Mouse (Mus musculus): ENCODE data around the gene Pmepa1. TPM values are rescaled to one million over a fixed set of nuclear protein-coding genes. Genes with fewer than 3 reads are reported as not detected.

Pmepa1 gene
- total RNA-seq, 2 experiments from 2014 or later: 39.1 to 86.4 TPM

DNA sequence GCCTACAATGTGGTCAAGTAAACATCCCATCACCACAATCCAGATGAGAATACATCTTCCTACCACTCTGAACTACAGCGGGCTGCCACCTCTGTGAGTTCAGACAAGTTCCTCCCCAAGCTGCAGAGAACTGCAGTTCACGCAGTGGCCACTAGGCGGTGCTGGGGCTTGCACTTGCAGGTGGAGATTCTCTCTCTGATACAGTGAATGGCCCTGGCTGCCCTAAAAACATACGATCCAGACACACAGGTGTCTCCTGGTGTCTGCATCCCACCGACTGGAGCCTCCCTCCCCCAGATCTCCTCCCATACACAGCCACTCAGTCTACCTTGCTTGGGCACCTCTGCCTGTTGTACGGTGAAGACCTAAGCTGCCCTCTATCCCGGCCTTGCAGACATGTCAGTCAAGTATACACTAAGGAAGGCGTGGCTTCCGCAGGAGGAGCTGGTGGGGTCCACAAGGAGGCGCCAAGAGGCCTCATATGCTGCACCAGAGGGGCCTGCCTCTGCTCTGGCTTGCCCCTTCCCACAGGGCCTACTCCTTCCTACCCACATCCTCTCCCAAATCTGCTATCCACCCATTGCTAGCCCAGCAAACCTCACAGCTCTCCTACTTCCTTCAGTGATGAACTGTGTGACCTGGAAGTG lies 46.6 kb downstream of the Pmepa1 start:
- peak; percentile 92 to 93 for DNase-seq (ENCODE audit: low spot score in 2 of 2)

DNA sequence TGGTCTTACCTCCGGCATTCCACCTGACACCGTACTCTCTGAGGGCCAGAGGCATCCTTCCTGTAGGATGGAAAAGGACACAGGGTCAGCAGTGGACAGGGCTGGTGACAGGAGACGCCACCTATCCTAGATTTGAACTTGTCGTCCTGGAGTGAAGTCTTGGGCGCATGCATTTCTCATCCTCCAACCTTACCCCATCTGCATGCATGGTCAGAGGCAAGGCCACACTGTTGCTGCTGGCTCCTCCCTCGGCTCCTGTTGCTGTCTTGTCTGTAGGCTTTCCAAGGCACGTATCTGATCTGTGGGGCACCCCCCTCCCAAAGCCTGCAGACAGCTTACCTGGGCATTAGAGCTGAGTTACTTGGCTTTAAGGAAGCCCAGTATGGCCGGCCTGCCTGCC lies 47.8 kb downstream of the Pmepa1 start:
- DNase-seq (ENCODE audit: low spot score in 2 of 2): no peak

DNA sequence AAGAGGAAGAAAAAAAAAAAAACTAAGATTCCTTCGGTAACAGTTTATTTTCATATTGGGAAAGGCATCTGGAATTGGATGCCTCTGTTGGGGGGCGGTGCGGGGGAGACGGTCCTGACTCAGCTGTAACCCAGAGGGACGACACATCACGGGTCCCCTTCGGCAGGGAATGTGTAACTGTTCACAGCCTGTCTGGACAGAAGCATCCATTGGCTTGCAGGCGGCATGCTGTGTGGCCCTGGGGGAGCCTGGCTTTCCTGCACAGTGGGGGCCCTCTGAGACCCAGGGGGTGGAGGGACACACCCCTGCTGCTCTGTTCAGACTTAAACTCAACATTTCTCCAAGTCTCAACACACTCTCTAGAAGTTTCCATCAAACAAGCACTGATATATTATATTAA lies 49.5 kb downstream of the Pmepa1 start:
- peak in 1 of 2 experiments; percentile 22 for DNase-seq (ENCODE audit: low spot score in 2 of 2)

GRCm38 (mm10) chr2:173225906-173226305 lies 50.4 kb downstream of the Pmepa1 start:
- no peak for DNase-seq (ENCODE audit: low spot score in 2 of 2)

DNA sequence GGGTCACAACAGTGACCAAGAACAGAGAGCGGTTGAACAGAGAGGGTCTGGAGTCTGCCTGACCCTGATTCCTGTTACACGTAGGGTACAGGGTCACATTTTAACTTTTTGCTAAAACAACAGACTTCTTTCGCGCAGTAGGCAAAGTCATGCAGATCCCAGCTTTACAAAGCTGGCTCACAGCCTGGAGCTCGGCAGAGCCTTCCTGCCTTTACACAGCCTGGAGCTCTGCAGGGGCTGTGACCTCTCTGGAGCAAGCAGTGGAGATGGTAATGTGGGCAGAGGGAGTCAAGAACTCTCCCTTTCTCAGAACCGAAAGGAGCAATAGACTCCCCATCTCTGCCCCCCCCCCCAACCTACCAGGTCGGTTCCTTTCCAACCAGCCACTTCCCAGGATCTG lies 51.5 kb downstream of the Pmepa1 start:
- no peak for DNase-seq (ENCODE audit: low spot score in 2 of 2)

DNA sequence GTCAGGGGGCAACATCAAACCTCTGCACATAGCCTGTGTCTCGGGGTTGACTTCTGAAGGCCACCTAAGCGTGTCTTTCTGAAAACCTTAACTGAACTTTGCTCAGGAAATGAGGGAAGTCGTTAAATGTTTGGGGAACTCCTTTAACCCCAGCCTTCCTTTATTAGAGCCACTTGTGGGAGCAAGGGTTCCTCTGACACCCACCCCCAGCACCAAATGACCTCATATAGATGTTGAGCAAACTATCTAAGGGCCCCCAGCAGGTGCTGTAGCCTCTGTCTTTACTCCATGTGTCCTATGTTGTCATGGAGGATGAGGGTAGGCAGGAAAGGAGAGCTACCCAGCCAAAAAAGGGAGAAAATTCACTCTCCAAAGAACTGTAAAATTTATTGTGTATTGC lies 52.2 kb downstream of the Pmepa1 start:
- DNase-seq (ENCODE audit: low spot score in 2 of 2): no peak

DNA sequence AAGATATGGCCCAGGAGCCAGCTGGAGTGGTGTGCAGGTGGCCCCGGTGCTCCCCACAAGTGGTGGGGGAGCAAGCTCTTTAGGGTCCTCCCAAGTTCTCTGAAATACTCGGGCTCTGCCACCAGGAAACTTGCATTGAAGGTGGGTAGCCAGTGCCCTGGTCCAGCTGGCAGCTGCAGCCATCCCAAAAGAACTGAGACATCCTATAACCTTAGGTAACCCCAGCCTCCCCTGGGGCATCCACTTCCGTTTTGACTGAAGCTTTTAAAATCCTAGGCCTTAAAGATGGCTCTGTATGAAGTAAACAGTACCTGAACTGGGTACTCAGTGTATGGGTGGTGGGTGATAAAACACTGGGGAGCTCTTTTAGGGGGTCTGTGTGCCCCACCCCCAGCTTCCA lies 52.8 kb downstream of the Pmepa1 start:
- DNase-seq (ENCODE audit: low spot score in 2 of 2): no peak

GRCm38 (mm10) chr2:173220754-173221153 lies 55.6 kb downstream of the Pmepa1 start:
- DNase-seq (ENCODE audit: low spot score in 2 of 2): peak in 1 of 2 experiments; percentile 12

- DNase-seq (ENCODE audit: low spot score in 2 of 2): peak; percentile 22 to 54
Observed at GRCm38 (mm10) chr2:173219256-173219954, 56.9 kb downstream of the Pmepa1 start.

DNA sequence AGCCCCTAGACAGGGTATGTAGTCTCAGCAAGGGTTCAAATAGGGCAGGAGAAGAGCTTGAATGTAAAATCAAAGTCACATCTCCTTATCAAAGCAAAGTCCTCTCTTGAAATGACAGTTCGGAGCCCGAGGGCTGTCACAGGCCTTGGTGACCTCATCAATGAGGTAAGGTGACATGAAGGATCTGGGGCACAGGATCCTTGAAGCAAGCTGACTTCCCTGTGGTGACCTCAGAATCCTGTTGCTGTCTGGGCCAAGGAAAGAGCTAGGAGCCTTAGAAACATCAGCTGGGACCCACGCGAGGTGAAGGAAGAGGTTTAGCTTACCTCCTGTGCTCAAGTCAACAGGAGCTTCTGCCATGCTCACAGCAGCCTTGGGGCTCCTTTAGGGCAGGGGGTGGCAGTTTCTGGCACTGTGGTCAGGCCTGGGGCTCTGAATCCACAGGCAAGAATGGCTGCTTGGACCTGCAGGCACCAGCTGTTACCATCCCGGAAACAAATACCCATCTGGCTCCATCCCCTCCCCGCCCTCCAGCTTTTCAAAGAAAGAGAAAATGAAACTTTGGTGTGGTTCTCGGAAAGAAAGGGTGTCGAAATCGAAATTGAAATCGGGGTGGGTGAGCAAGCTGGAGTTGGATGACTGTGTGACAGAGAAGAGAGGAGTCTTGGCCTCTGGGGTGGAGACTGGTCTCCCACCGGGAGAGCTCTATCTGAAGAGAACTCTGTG lies 57.8 kb downstream of the Pmepa1 start, which contains the start of gene Zbp1:
Zbp1 (minus strand) TSS at position 508 of the 726 bp plus-strand sequence.
- peak in 1 of 2 experiments; percentile 19 for DNase-seq (ENCODE audit: low spot score in 2 of 2)

DNA sequence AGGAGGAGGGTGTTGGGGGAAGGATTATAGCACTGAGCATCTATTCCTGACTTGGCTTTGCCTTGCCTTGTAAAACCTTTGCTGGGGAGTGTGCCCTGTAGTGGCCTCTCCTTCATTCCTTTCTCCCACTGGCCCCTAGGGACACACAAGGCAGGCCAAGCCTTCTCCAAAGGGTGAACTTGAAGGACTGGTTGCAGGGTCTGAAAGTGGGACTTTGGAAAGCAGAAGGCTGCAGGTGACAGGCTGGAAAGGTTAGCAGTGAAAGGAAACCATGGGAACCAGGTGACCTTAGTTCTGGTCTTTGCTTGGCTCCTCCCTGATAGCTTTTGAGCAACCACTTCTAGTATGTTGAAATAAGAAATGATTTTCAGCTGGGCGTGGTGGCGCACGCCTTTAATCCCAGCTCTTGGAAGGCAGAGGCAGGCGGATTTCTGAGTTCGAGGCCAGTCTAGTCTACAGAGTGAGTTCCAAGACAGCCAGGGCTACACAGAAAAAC lies 58.5 kb downstream of the Pmepa1 start:
- DNase-seq (ENCODE audit: low spot score in 2 of 2): peak in 1 of 2 experiments; percentile 15

- peak in 1 of 2 experiments; percentile 11 for DNase-seq (ENCODE audit: low spot score in 2 of 2)
Observed at GRCm38 (mm10) chr2:173217246-173217645, 59.1 kb downstream of the Pmepa1 start.

DNA sequence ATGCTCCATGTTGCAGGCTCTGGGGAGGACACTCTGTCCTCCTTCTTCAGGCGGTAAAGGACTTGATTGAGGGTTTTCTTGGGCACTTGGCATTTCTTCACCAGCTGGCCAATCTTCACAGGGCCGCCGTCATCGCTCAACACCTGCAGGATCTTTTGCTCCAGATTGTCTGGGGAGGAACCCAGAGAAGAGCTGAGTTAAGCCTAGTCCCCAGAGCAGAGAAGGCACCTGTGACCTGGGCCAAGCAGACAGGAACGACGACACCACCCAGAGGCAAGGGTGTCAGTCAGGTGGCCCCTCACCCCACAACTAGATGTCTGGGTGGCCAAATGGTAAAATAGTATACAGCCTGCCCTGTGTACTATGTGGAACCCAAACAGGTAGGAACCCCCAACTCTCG lies 59.5 kb downstream of the Pmepa1 start:
- DNase-seq (ENCODE audit: low spot score in 2 of 2): peak in 1 of 2 experiments; percentile 8

- no peak for DNase-seq (ENCODE audit: low spot score in 2 of 2)
Observed at GRCm38 (mm10) chr2:173212227-173212626, 64.1 kb downstream of the Pmepa1 start.

GRCm38 (mm10) chr2:173209091-173209815 lies 67.1 kb downstream of the Pmepa1 start:
- DNase-seq (ENCODE audit: low spot score in 2 of 2): no peak

GRCm38 (mm10) chr2:173207051-173207450 lies 69.3 kb downstream of the Pmepa1 start:
- no peak for DNase-seq (ENCODE audit: low spot score in 2 of 2)

DNA sequence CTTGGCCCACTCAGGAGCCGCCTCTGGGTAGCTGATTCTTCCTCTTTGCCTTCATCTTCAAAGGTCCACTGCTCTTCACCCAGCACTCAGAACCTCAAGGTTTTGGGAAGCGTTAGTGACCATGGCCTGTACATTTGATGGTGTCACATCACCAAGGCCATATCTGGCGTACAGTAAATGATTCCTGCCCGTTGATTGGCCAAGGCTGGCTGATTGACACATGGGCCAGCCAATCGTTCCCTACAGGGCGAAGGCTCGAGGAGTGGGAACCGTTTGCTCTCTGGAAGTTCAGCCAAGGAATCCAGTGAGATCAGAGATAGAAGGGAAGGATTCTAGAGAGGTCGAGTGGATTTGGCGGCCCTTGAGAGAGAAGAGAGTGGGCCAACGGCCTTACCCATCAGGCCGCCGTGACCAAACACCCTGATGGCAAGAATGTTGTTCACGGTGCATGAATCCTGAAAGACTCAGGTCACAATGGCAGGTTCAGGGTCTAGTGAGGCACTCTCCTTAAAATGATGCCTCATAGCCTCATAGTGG lies 70.7 kb downstream of the Pmepa1 start:
- DNase-seq (ENCODE audit: low spot score in 2 of 2): no peak

GRCm38 (mm10) chr2:173204671-173205070 lies 71.7 kb downstream of the Pmepa1 start:
- DNase-seq (ENCODE audit: low spot score in 2 of 2): no peak

GRCm38 (mm10) chr2:173203726-173204125 lies 72.6 kb downstream of the Pmepa1 start:
- no peak for DNase-seq (ENCODE audit: low spot score in 2 of 2)

DNA sequence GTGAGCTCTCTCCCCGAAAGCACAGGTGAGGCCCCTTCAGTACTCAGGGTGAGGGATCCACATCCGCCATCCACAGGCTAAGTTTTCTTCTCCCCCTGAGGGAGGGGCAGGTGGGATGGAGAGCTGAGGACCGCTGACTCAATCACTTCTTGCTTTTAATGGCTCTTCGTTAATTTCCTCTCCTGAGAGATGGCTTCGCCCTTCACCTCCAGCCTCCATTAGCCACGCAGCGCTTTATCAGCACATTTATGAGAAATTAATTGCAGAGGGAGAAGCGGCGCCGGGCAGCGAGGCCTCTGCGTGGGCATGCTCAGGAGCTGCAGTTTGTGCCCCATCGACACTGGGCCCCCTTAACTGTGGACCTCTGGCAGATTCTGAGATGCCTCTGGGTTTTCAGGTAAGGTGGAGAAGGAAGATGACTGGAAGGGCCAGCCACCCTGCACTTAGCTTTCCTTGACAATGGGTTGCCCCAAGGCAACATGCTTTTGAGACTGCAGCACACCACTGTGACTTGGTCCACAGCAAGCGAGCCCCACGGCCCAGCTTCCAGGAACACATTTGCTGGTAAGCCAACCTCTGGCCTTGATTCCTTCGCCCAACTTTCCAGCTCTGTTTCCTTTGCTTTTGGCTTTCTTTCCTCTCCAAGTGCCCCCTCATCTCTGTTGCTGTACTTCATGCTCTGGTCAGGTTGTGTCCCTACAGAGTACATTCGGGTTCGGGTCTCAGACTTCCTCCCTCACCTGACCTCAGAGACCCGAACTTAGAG lies 73.2 kb downstream of the Pmepa1 start:
- no peak for DNase-seq (ENCODE audit: low spot score in 2 of 2)

Measured in adrenal gland, adult 18-20 months (tissue).